Mouse (Mus musculus): ENCODE results near the gene Ttn.
A peak's percentile ranks its signal among the peaks of the same experiment; 100 is the strongest.

Ttn gene

GRCm38 (mm10) chr2:76972051-76972450 lies 10.3 kb downstream of the Ttn start:
- no peaks in the 10 kb centered on the region for H3K36me3 ChIP-seq (ENCODE audit: control insufficient read depth, insufficient read depth, low read length, poor library complexity, severe bottlenecking)

GRCm38 (mm10) chr2:76971069-76971468 lies 11.3 kb downstream of the Ttn start:
- DNase-seq (ENCODE audit: low read depth, low spot score), result no peak
- H3K36me3 ChIP-seq (ENCODE audit: control insufficient read depth, insufficient read depth, low read length, poor library complexity, severe bottlenecking), result no peaks in the 10 kb centered on the region
- no peaks in the 10 kb centered on the region for H3K27me3 ChIP-seq (ENCODE audit: control insufficient read depth, insufficient read depth, low read length, poor library complexity, severe bottlenecking)

More at GRCm38 (mm10) chr2:76972051-76972450, 10.3 kb downstream of the Ttn start:
- DNase-seq (ENCODE audit: low read depth, low spot score), result no peak
- no peaks in the 10 kb centered on the region for H3K27me3 ChIP-seq (ENCODE audit: control insufficient read depth, insufficient read depth, low read length, poor library complexity, severe bottlenecking)

GRCm38 (mm10) chr2:76970669-76971068 lies 11.7 kb downstream of the Ttn start:
- DNase-seq (ENCODE audit: low read depth, low spot score), result no peak
- Histone ChIP-seq H3K36me3 (ENCODE audit: control insufficient read depth, insufficient read depth, low read length, poor library complexity, severe bottlenecking) (no peaks in the 10 kb centered on the region), H3K27me3 (ENCODE audit: control insufficient read depth, insufficient read depth, low read length, poor library complexity, severe bottlenecking) (no peaks in the 10 kb centered on the region)

- DNase-seq (ENCODE audit: low read depth, low spot score), result no peak
- Histone ChIP-seq H3K36me3 (ENCODE audit: control insufficient read depth, insufficient read depth, low read length, poor library complexity, severe bottlenecking) (no peaks in the 10 kb centered on the region), H3K27me3 (ENCODE audit: control insufficient read depth, insufficient read depth, low read length, poor library complexity, severe bottlenecking) (no peaks in the 10 kb centered on the region)
Observed at GRCm38 (mm10) chr2:76970204-76970603, 12.1 kb downstream of the Ttn start.

GRCm38 (mm10) chr2:76969637-76970036 lies 12.7 kb downstream of the Ttn start:
- no peak for DNase-seq (ENCODE audit: low read depth, low spot score)
- no peaks in the 10 kb centered on the region for H3K27me3 ChIP-seq (ENCODE audit: control insufficient read depth, insufficient read depth, low read length, poor library complexity, severe bottlenecking)
- no peaks in the 10 kb centered on the region for H3K36me3 ChIP-seq (ENCODE audit: control insufficient read depth, insufficient read depth, low read length, poor library complexity, severe bottlenecking)

- no peaks in the 10 kb centered on the region for H3K27me3 ChIP-seq (ENCODE audit: control insufficient read depth, insufficient read depth, low read length, poor library complexity, severe bottlenecking)
- H3K36me3 ChIP-seq (ENCODE audit: control insufficient read depth, insufficient read depth, low read length, poor library complexity, severe bottlenecking), result no peaks in the 10 kb centered on the region
- peak; percentile 8 for DNase-seq (ENCODE audit: low read depth, low spot score)
Observed at GRCm38 (mm10) chr2:76968919-76969318, 13.4 kb downstream of the Ttn start.

GRCm38 (mm10) chr2:76966582-76966981 lies 15.8 kb downstream of the Ttn start:
- no peak for DNase-seq (ENCODE audit: low read depth, low spot score)
- no peaks in the 10 kb centered on the region for H3K27me3 ChIP-seq (ENCODE audit: control insufficient read depth, insufficient read depth, low read length, poor library complexity, severe bottlenecking)
- no peaks in the 10 kb centered on the region for H3K36me3 ChIP-seq (ENCODE audit: control insufficient read depth, insufficient read depth, low read length, poor library complexity, severe bottlenecking)

GRCm38 (mm10) chr2:76966013-76966412 lies 16.3 kb downstream of the Ttn start:
- DNase-seq (ENCODE audit: low read depth, low spot score), result no peak
- no peaks in the 10 kb centered on the region for H3K27me3 ChIP-seq (ENCODE audit: control insufficient read depth, insufficient read depth, low read length, poor library complexity, severe bottlenecking)

GRCm38 (mm10) chr2:76965542-76965941 lies 16.8 kb downstream of the Ttn start:
- Histone ChIP-seq H3K36me3 (ENCODE audit: control insufficient read depth, insufficient read depth, low read length, poor library complexity, severe bottlenecking) (no peaks in the 10 kb centered on the region), H3K27me3 (ENCODE audit: control insufficient read depth, insufficient read depth, low read length, poor library complexity, severe bottlenecking) (no peaks in the 10 kb centered on the region)
- no peak for DNase-seq (ENCODE audit: low read depth, low spot score)

More at GRCm38 (mm10) chr2:76966013-76966412, 16.3 kb downstream of the Ttn start:
- H3K36me3 ChIP-seq (ENCODE audit: control insufficient read depth, insufficient read depth, low read length, poor library complexity, severe bottlenecking), result no peaks in the 10 kb centered on the region

- DNase-seq (ENCODE audit: low read depth, low spot score), result no peak
- no peaks in the 10 kb centered on the region for H3K27me3 ChIP-seq (ENCODE audit: control insufficient read depth, insufficient read depth, low read length, poor library complexity, severe bottlenecking)
- H3K36me3 ChIP-seq (ENCODE audit: control insufficient read depth, insufficient read depth, low read length, poor library complexity, severe bottlenecking), result no peaks in the 10 kb centered on the region
Observed at GRCm38 (mm10) chr2:76962045-76962432, 20.3 kb downstream of the Ttn start.

GRCm38 (mm10) chr2:76961420-76962044 lies 20.8 kb downstream of the Ttn start:
- H3K36me3 ChIP-seq (ENCODE audit: control insufficient read depth, insufficient read depth, low read length, poor library complexity, severe bottlenecking), result no peaks in the 10 kb centered on the region
- DNase-seq (ENCODE audit: low read depth, low spot score), result no peak
- H3K27me3 ChIP-seq (ENCODE audit: control insufficient read depth, insufficient read depth, low read length, poor library complexity, severe bottlenecking), result no peaks in the 10 kb centered on the region

GRCm38 (mm10) chr2:76949774-76950173 lies 32.6 kb downstream of the Ttn start:
- DNase-seq (ENCODE audit: low read depth, low spot score), result no peak
- Histone ChIP-seq H3K36me3 (ENCODE audit: control insufficient read depth, insufficient read depth, low read length, poor library complexity, severe bottlenecking) (no peaks in the 10 kb centered on the region), H3K27me3 (ENCODE audit: control insufficient read depth, insufficient read depth, low read length, poor library complexity, severe bottlenecking) (no peaks in the 10 kb centered on the region)

GRCm38 (mm10) chr2:76938515-76938914 lies 43.8 kb downstream of the Ttn start:
- Histone ChIP-seq H3K27me3 (ENCODE audit: control insufficient read depth, insufficient read depth, low read length, poor library complexity, severe bottlenecking) (no peaks in the 10 kb centered on the region), H3K36me3 (ENCODE audit: control insufficient read depth, insufficient read depth, low read length, poor library complexity, severe bottlenecking) (no peaks in the 10 kb centered on the region)
- no peak for DNase-seq (ENCODE audit: low read depth, low spot score)

- no peaks in the 10 kb centered on the region for H3K27me3 ChIP-seq (ENCODE audit: control insufficient read depth, insufficient read depth, low read length, poor library complexity, severe bottlenecking)
- no peak for DNase-seq (ENCODE audit: low read depth, low spot score)
- H3K36me3 ChIP-seq (ENCODE audit: control insufficient read depth, insufficient read depth, low read length, poor library complexity, severe bottlenecking), result no peaks in the 10 kb centered on the region
Observed at GRCm38 (mm10) chr2:76929718-76930117, 52.6 kb downstream of the Ttn start.

- DNase-seq (ENCODE audit: low read depth, low spot score), result no peak
- Histone ChIP-seq H3K36me3 (ENCODE audit: control insufficient read depth, insufficient read depth, low read length, poor library complexity, severe bottlenecking) (no peaks in the 10 kb centered on the region), H3K27me3 (ENCODE audit: control insufficient read depth, insufficient read depth, low read length, poor library complexity, severe bottlenecking) (no peaks in the 10 kb centered on the region)
Observed at GRCm38 (mm10) chr2:76928816-76929215, 53.5 kb downstream of the Ttn start.

GRCm38 (mm10) chr2:76928298-76928697 lies 54.0 kb downstream of the Ttn start:
- no peaks in the 10 kb centered on the region for H3K27me3 ChIP-seq (ENCODE audit: control insufficient read depth, insufficient read depth, low read length, poor library complexity, severe bottlenecking)
- no peak for DNase-seq (ENCODE audit: low read depth, low spot score)

More at GRCm38 (mm10) chr2:76928298-76928697, 54.0 kb downstream of the Ttn start:
- no peaks in the 10 kb centered on the region for H3K36me3 ChIP-seq (ENCODE audit: control insufficient read depth, insufficient read depth, low read length, poor library complexity, severe bottlenecking)

All from splenic B cell, adult 2 months (primary cell).